Mouse (Mus musculus) thymus, adult 2 months (tissue): ENCODE measurements at regions not wholly inside any gene's neighbourhood (a gene's known extent, or its start where the extent isn't known, plus 50 kb on each side); places are given as distances from the start of the nearest gene placed in this dataset.

ENCODE experiments used
- DNase-seq: peaks from one replicate; pipeline ENCODE4 v3.0.0; 2021
- H3K27ac ChIP-seq: fragments of 200-500 bp; 2 replicates; pipeline ENCODE4 v1.5.1; 2012; ENCODE audit warnings: low read length, control low read depth; ENCODE audit not compliant: control insufficient read depth, insufficient read depth
- H3K27me3 ChIP-seq: fragments of 200-500 bp; 2 replicates; pipeline ENCODE4 v1.6.1; 2012; ENCODE audit warnings: mild to moderate bottlenecking, low read length, moderate library complexity, mixed read lengths; ENCODE audit not compliant: control insufficient read depth, insufficient read depth
- H3K36me3 ChIP-seq: fragments of 200-500 bp; 2 replicates; pipeline ENCODE4 v1.6.1; 2012; ENCODE audit warnings: mild to moderate bottlenecking, low read length, moderate library complexity; ENCODE audit not compliant: control insufficient read depth, insufficient read depth
- H3K4me1 ChIP-seq: fragments of 200-500 bp; replicated peaks from 2 replicates; pipeline ENCODE4 v1.6.1; 2012; ENCODE audit warnings: low read length; ENCODE audit not compliant: control insufficient read depth, insufficient read depth
- H3K4me3 ChIP-seq: fragments of 200-500 bp; 2 replicates; pipeline ENCODE4 v1.5.1; 2012; ENCODE audit warnings: mild to moderate bottlenecking, low read length, control low read depth, moderate library complexity; ENCODE audit not compliant: control insufficient read depth, insufficient read depth
- CTCF ChIP-seq: fragments of 200-500 bp; IDR thresholded peaks from 2 replicates; pipeline ENCODE4 v1.5.1; 2012; ENCODE audit warnings: mild to moderate bottlenecking, control low read depth, low read length, moderate library complexity, borderline replicate concordance; ENCODE audit not compliant: control insufficient read depth, poor library complexity, insufficient read depth; ENCODE audit errors: extremely low read depth
- POLR2A ChIP-seq: fragments of 200-500 bp; IDR thresholded peaks from 2 replicates; pipeline ENCODE4 v1.6.1; 2012; ENCODE audit warnings: mild to moderate bottlenecking, low read length, control low read depth, moderate library complexity; ENCODE audit not compliant: control insufficient read depth, poor library complexity, insufficient read depth; ENCODE audit errors: extremely low read depth
- WGBS: fragments of 180-500 bp; shearing (Covaris S2); methylation state at CpG from one replicate; pipeline ENCODE4 v1.1.7; 2018; 5-methylcytosine and 5-hydroxymethylcytosine counted together

DNA sequence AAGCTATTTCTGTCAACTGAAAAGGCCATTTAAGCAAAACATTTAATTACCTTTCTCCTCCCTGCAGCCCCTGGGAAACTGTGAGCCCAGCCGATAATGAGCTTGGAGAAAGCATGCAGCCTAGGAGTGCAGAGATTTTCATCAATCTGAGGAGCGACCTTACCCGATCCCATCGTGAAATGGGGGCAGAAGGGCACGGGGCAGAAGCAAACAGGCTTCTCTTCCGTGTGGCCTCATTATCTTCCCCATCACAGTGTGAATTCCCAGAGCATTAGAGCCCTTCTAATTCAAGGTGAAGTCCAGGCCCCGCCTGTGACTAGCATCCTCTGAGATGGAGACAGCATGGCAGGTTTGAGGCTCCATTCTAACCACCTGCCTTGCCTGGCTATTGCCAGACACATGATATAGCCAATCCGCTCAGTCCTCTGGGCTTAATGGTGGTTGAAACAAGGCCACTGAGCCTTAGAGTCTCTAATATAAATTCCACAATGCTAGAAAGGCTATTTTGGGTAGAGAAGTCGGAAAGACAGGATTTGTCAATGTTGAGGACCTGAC lies 816.5 kb upstream of the Car8 start:
- TF ChIP-seq CTCF (no peak), POLR2A (no peak)

GRCm38 (mm10) chr4:9048817-9049216 lies 810.0 kb upstream of the Car8 start:
- TF ChIP-seq CTCF (no peak), POLR2A (no peak)
- Histone ChIP-seq H3K4me3 (no peak overlapping the region), H3K4me1 (no peaks in the 10 kb centered on the region), H3K36me3 (no peaks in the 10 kb centered on the region), H3K27me3 (no peaks in the 10 kb centered on the region), H3K27ac (no peak overlapping the region)
- WGBS: 94% methylated on average over 1 of the region's 1 CpGs
- no peak for DNase-seq

More for the DNA sequence above, 816.5 kb upstream of the Car8 start:
- 90% methylated on average over 9 of the region's 9 CpGs for WGBS
- Histone ChIP-seq H3K27ac (no peak overlapping the region), H3K27me3 (no peaks in the 10 kb centered on the region), H3K4me3 (no peak overlapping the region), H3K36me3 (no peaks in the 10 kb centered on the region), H3K4me1 (no peaks in the 10 kb centered on the region)
- no peak for DNase-seq

DNA sequence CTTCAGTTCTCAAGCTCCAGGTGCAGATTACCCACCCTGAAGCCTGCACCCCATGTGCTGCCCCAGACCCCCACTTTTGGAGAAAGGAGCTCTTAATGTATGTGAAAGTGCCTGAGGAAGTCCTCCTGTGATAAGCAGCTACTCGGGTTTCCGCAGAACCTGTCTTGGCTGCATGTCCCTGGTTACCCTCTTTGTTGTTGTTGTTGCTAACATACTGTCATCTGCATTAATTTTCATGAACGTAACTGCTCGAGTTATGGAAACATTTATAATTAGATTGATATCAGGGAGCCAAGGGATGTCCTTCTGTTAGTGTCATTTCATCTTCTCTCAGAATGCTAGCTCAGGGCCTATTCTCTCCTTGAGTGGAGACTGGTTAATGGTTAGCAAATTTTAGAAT lies 808.3 kb upstream of the Car8 start:
- H3K4me3 ChIP-seq: no peak overlapping the region
- no peak overlapping the region for H3K27ac ChIP-seq
- H3K36me3 ChIP-seq: no peaks in the 10 kb centered on the region
- TF ChIP-seq POLR2A: no peak
- no peak for TF ChIP-seq CTCF
- no peaks in the 10 kb centered on the region for H3K4me1 ChIP-seq
- WGBS: 83% methylated on average over 4 of the region's 4 CpGs
- no peak for DNase-seq
- H3K27me3 ChIP-seq: no peaks in the 10 kb centered on the region

DNA sequence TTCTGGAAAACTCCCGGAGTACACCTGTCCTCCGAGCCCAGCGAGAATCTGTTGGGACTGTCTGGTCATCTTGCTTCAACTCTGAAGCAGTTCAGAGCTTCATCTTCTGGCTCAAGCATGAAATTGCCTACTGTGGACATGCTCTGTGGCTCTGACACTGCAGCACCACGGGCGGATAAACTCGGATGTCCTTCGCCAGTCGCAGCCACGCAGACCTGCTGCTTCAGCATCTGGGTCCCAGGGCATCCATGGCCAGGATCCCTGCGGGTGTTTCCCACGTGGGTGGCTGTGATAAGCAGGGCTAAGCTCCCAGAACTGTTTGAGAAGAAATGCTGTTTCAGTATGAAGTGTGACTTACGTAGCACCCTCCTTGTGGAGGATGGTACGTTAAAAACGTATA lies 807.6 kb upstream of the Car8 start:
- H3K27ac ChIP-seq: no peak overlapping the region
- TF ChIP-seq POLR2A: no peak
- TF ChIP-seq CTCF: no peak
- no peaks in the 10 kb centered on the region for H3K36me3 ChIP-seq
- 92% methylated on average over 14 of the region's 14 CpGs for whole genome bisulfite sequencing
- no peaks in the 10 kb centered on the region for H3K27me3 ChIP-seq
- no peak overlapping the region for H3K4me3 ChIP-seq
- no peaks in the 10 kb centered on the region for H3K4me1 ChIP-seq
- DNase-seq: no peak

DNA sequence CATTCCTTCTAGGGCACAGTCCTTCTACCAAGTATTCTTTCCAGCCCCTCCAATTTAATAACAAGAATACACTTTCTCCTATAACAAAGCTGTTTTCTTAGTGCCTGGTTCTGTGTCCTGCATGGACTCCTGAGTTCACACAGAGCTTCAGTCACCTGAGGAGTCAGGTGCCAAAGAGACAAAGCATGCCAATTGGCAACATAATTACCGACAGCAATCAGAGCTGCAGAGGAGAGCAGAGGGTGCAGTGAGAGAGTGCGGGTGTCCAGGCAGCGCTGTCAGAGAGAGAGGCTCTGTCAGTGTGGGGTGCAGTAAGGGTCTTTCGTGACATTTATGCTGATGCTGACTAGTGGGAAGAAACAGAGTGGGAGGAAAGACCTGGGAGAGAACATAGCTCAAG lies 807.2 kb upstream of the Car8 start:
- DNase-seq: no peak
- H3K27ac ChIP-seq: no peak overlapping the region
- no peak for TF ChIP-seq CTCF
- TF ChIP-seq POLR2A: no peak
- H3K4me1 ChIP-seq: no peaks in the 10 kb centered on the region
- 90% methylated on average over 4 of the region's 4 CpGs for WGBS
- H3K27me3 ChIP-seq: no peaks in the 10 kb centered on the region
- no peaks in the 10 kb centered on the region for H3K36me3 ChIP-seq
- H3K4me3 ChIP-seq: no peak overlapping the region

- Histone ChIP-seq H3K27me3 (no peaks in the 10 kb centered on the region), H3K36me3 (no peaks in the 10 kb centered on the region), H3K4me3 (no peak overlapping the region), H3K4me1 (no peaks in the 10 kb centered on the region), H3K27ac (no peak overlapping the region)
- WGBS: 84% methylated on average over 4 of the region's 4 CpGs
- DNase-seq: no peak
- TF ChIP-seq POLR2A (no peak), CTCF (no peak)
Observed at GRCm38 (mm10) chr4:9036005-9036404, 797.2 kb upstream of the Car8 start.

DNA sequence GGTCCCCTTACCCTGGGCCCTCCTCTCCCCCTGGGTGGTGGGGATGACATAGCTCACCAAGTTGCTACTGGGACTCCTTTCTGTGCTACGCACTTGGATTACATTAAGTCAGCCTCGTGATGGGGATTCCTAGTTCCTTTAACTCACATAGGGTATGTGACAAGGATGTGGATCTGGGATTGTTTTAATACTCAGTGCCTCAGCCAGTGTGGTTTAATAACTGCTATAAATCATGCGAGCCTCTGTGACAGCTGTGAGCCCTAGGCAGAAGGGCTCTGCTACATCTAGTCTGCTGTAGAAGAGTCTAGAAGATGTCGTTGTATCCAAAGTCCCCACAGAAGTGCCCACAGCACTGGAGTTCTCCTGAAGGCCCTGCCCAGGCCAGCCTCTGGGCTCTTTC lies 796.5 kb upstream of the Car8 start:
- no peak overlapping the region for H3K27ac ChIP-seq
- H3K36me3 ChIP-seq: no peaks in the 10 kb centered on the region
- no peaks in the 10 kb centered on the region for H3K4me1 ChIP-seq
- WGBS: 69% methylated on average over 4 of the region's 4 CpGs
- no peak overlapping the region for H3K4me3 ChIP-seq
- DNase-seq: no peak
- TF ChIP-seq POLR2A (no peak), CTCF (no peak)
- no peaks in the 10 kb centered on the region for H3K27me3 ChIP-seq
